Mouse (Mus musculus) heart, adult 11 months (tissue): ENCODE measurements at regions not wholly inside any gene's neighbourhood (a gene's known extent, or its start where the extent isn't known, plus 50 kb on each side); places are given as distances from the start of the nearest gene placed in this dataset.
A peak's percentile ranks its signal among the peaks of the same experiment; 100 is the strongest.

Experiments used
- DNase-seq: peaks from one replicate; pipeline ENCODE4 v3.0.0; 2022

DNA sequence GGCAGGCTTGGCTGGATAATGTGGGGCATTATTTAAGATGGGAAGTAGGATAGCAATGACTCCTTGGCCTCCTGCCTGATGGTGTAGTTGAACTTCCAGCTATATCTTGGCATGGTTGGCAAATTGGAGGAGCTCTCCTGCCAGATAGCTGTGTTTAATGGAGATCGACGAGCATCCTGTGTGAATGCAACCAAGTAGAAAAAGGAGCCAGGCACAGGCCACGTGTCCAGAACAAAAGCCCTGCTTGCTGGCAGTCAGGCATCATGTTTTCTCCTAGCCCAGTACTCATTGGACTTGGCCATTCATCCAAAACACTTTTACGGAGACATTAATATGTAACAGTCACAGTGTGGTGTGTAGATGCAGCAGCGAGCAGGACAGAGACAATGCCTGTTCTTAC is 211.8 kb upstream of the 9630041A04Rik start:
- no peak for DNase-seq

- no peak for DNase-seq
Observed at GRCm38 (mm10) chr9:101641524-101641923, 220.1 kb upstream of the 9630041A04Rik start.

GRCm38 (mm10) chr9:101640598-101640997 is 221.0 kb upstream of the 9630041A04Rik start:
- no peak for DNase-seq

GRCm38 (mm10) chr9:101616261-101616660 is 245.4 kb upstream of the 9630041A04Rik start:
- peak; percentile 53 for DNase-seq

GRCm38 (mm10) chr9:101615176-101615575 is 246.5 kb upstream of the 9630041A04Rik start:
- DNase-seq: peak; percentile 48

DNA sequence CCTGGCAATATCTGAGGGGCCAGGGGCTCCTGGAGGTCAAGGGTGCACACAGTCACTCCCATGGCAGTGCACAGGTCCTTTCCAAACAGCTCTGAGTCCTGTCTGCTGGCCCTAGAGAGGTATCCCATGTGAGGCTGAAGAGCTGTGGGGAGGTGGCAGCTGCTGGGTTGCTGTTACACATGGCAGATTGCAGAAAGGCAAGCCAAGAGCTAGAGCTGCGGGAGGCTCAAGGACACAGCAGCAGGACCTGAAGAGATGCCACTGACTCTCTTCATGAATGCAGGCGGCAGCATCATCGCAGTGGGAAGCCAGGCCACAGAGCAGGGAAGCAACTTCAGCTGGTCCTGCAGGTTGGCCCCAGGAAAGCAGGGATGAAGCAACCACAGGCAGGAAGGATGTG is 247.7 kb upstream of the 9630041A04Rik start:
- DNase-seq: peak; percentile 87

DNA sequence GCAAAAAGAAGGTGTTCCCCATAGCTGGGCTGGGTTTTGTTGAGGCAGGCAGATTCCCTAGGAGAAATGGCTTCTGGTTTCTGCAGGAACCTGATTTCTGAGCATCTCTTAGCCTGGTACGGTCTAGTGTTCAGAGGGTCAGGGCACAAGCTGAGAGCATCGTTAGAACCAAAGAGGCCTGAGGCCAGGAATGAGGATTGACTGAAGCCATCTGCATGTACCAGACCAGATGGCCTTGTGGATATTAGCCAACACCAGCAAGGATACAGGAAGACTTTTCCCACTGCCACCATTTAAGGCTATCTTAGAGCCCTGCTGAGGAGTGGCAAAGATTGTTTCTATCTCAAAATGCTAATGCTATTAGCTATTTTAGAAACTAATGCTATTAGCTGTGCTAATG is 248.2 kb upstream of the 9630041A04Rik start:
- peak; percentile 92 for DNase-seq

GRCm38 (mm10) chr9:101612971-101613370 is 248.7 kb upstream of the 9630041A04Rik start:
- DNase-seq: peak; percentile 86

DNA sequence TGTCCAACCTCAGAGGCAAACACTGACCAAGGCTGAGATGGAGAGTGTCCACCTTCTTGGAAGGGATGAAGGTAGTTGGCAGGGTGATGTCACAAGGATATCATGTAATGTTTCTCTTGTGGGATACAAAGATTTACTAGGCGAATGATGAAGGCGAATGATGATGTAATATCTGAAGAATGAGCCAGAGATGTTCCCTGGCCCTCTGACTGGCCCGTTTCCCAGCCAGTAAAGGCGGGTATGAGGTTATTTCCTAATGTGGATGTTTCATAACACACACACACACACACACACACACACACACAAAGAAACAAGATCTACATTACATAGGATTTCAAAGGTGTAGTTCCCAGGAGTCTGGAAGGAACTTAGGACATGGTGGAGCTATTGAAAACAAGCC is 249.1 kb upstream of the 9630041A04Rik start:
- peak; percentile 92 for DNase-seq

DNA sequence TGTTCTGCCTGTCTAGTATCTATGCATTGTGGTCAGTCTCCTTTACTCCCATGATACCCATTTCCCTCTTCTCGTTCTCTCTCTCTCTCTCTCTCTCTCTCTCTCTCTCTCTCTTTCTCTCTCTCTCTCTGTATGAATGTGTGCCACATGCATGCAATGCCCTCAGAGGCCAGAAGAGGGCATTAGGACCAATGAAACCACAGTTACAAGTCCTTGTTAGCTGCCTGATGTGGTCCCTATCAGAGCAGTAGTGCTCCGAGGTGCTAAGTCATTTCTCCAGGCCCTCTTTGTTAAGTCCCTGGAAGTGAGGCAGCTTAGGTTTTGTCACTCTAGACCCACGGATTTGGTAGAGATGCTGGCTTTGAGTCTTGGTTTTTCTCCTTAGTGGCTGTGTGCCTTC is 250.2 kb upstream of the 9630041A04Rik start:
- DNase-seq: peak; percentile 49

- peak; percentile 76 for DNase-seq
Observed at GRCm38 (mm10) chr9:101610806-101611443, 250.7 kb upstream of the 9630041A04Rik start.

DNA sequence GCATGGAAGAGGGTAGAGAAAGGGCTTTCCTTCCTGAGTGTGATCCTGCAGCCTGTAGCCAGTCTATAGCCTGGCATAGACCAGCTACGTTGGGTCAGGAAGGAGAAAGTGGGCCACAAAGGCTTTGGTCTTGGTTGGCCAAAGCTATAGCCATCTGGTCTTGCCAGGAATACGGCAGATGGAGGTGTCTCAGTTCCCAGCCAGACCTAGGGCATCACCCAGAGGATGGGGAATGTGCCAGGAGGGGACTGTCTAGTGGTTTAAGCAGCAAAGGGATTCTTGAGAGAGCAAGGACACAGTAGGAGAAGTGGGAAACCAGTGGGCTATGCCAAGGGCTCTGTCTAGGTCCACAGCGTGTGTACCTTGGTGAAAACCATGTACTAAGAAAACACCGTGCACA is 251.3 kb upstream of the 9630041A04Rik start:
- DNase-seq: no peak

GRCm38 (mm10) chr9:101602799-101603198 is 258.8 kb upstream of the 9630041A04Rik start:
- no peak for DNase-seq

DNA sequence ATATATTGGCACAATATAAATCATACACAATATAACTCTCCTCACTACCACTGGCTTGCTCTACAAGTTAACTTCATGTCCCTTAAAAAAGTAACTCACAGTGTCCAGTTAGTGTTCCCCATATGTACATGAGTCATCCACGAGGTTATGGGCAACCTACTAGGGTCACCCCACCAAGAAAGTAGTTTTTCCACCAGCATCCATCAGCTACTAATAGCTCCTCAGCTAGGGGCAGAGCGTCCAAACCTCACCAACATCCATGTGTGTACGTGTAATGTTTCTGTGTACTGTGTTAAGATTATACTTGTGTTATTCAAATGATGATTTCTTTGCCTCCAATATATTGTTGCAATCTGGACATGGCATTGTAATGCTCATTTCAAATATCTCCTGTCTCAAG is 264.7 kb upstream of the 9630041A04Rik start:
- peak; percentile 53 for DNase-seq

DNA sequence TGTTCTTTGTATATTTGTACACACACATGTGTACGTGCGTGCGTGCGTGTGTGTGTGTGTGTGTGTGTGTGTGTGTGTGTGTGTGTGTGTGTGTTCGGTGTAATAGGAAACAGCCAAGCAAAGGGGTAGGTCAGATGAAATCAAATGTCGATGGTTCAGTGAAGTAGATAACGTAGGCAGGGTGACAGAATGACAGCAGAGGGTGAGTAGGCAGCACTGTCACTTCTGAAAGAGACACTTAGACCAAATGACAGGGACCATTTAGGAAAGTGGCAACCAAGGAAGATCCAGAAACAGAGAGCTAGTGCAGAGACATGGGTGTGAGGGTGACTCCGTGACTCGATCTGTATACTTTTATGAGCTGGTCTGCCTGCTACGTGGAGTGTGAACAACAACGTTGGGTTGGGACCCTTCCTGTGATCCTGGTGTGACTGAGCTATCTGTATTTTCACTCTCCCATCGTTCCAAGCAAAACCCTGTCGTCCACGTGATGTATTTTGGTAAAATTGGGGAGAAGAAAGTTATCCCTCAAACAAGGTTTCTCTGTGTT is 266.5 kb upstream of the 9630041A04Rik start:
- peak; percentile 85 for DNase-seq

DNA sequence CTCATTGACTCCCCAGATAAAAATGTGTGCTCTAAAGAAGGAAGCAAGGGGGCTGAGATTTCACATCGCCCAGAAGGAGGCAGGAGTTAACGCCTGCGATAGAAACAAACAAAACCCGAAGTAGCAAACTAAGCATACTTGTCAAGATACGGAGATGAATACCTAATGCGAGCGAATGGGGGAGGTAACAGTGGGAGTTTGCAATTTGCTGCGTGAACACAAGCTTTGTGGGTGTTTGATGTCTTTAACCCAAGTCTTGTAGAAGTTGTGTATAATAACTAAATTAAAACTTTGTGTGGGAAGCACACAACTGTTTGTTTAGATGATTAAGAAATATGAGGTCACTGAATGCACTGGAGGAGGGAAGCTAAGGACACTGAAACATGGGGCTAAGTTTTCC is 269.0 kb upstream of the 9630041A04Rik start:
- no peak for DNase-seq

- DNase-seq: no peak
Observed at GRCm38 (mm10) chr9:101591681-101592080, 270.0 kb upstream of the 9630041A04Rik start.

DNA sequence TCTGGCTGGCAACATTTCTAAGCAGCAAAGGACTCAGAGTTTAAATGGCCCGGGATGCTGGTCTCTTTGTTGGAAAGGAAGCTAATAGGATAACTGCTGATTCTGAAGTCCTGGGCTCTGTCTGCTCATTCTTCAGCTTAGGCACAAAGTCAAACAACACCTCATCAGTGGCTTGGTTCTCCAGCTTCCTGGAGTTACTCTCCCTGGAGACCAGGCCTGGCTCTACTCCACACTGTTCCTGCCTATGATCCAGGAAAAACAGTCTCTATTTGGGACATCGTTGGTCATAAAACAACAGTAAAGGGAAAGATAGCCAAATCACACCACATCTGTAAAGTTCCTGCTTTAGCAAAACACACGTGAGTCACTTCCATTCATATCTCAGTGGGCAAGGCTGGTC is 271.3 kb upstream of the 9630041A04Rik start:
- DNase-seq: peak; percentile 98

DNA sequence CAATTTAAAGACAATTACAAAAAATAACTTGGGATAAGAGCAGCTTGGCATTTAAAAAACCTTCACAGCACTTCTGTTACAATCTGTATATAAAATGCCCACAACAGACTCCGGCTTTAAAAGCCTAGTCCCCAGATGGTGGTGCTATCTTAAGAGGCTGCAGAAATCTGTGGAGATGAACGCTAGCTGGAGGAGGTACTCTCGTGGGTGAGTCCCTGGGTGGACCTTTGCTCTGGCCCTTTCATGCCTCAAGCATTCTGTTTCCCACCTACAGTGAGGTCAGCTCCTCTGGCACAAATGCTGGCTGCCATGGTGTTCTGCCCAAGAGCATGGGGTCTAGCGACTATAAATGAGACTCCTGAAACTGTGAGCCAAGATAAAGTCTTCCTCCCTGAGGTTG is 280.6 kb upstream of the 9630041A04Rik start:
- no peak for DNase-seq

DNA sequence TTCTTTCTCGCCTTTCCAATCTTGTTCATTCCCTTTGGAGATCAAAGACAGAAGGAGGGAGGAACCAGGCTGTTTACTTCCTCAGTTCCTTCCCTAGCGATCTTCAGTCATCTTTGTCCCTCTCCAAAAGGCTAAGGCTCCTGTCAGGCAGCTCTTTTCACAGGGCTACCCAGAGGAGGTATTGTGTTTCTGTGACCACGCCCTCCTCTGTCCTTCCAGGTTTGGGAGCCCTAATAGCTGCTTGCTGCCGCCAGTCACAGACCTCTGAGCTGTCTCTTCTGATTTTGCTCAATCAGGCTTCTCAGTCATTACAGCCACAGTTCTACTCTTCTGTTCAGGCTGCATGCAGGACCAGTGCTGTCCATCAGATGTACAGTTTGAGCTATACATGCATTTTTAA is 290.9 kb upstream of the 9630041A04Rik start:
- peak; percentile 10 for DNase-seq

DNA sequence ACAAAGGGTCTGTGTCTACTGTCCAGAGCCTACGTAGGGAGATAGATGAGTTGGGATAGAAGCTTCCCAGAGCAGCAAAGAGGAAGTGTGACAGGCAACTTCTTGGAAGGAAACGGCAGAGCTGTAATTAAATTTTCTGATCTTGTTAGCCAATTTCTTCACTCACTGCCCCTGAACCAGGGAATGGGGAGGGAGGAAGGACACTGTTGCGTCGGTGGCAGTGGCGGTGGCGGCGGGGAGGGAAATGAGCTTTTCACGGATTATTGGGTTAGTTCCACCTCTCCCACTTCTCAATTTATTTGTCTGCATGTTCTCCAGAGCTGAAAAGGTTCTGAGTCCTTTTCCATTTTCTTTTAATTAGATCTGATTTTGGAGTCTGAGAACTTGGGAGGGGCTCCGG is 298.4 kb upstream of the 9630041A04Rik start:
- no peak for DNase-seq

DNA sequence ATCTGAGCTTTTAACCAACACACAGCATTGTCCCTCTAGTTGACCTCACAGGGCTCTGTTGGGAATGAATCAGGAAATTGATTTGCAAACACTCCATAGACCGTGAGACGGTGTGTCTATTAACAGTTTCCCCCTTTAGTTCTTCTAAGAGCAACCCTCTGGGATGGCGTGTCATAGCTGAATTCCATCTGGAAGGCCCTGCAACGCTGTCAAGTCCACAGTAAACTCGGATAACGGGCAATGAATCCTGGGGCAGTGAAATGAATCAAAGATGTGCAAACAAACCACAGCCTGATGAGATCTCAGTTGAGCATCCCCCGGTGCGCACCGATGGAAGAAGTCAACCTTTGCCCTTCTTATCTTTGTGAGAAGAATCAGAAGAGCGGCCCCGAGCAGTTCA is 302.3 kb upstream of the 9630041A04Rik start:
- DNase-seq: peak; percentile 61

DNA sequence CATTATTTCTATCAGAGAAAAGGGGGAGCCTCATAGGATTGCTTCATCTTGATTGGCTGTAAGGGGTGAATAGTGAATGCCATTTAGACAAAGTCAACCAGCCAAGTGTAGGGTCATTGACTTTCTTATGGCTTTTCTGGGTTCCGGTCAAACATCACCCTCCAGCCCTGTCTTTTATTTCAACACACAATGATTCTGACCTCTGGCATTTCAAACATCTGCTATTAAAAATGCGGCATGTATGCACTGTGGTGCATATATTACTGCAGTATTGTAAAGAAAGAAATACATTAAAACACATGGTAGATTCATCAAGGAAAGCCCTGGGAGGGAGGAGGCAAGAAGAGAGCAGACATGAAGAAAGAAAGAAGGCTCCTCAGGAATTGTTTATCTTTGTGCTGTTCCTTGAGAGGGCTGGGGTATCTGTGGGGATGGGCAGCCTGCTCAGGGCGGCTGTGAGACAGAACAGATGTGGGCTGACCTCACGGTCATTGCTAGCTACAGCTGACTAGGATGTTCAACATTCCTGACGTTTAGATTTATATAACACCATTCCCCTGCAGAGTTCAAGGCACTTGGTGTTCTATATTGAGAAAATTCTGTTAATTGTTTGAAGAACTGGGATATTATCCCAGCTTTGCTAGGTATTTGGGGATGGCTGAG is 303.5 kb upstream of the Ppp2r3a start:
- DNase-seq: peak; percentile 61

- DNase-seq: peak; percentile 90
Observed at GRCm38 (mm10) chr9:101552789-101553188, 301.2 kb upstream of the Ppp2r3a start.
